10 mouse cellular contexts compared by ENCODE assay signal in genomic region chr5:103845418-103846153, GRCm38 (mm10).
DNase-seq lines count a peak whose midpoint lies in the region; ATAC-seq lines count a peak whose summit lies in the region.
"Had no signal": no experiment of that assay in that cellular context is flagged by ENCODE, and none has a peak within 500 bp of the region (broad histone marks: within the 10 kb centered on the region; RNA-seq: fewer than 3 reads in every experiment).

No protein-coding gene starts in this region.

- peaks cover 43% of the 10 kb centered on the region for H3K4me1 ChIP-seq in kidney, embryonic 15.5 days
- H3K4me1 ChIP-seq in forebrain, embryonic 12.5 days: peaks cover 16% of the 10 kb centered on the region
- peaks cover 16% of the 10 kb centered on the region for H3K4me1 ChIP-seq in midbrain, embryonic 12.5 days
- H3K4me1 ChIP-seq: liver, embryonic 15.5 days had no signal

- no peak overlapping the region for H3K4me3 ChIP-seq in kidney, embryonic 15.5 days (replicated peaks)
- no peak overlapping the region for H3K4me3 ChIP-seq in forebrain, embryonic 12.5 days (replicated peaks)
- no peak overlapping the region for H3K4me3 ChIP-seq in midbrain, embryonic 12.5 days
- H3K4me3 ChIP-seq: liver, embryonic 15.5 days had no signal

- H3K4me2 ChIP-seq in kidney, embryonic 15.5 days: no peak overlapping the region
- no peak overlapping the region for H3K4me2 ChIP-seq in forebrain, embryonic 12.5 days
- H3K4me2 ChIP-seq in midbrain, embryonic 12.5 days (replicated peaks): no peak overlapping the region
- H3K4me2 ChIP-seq: liver, embryonic 15.5 days had no signal

- H3K9ac ChIP-seq in kidney, embryonic 15.5 days: no peak overlapping the region
- no peak overlapping the region for H3K9ac ChIP-seq in forebrain, embryonic 12.5 days
- no peak overlapping the region for H3K9ac ChIP-seq in midbrain, embryonic 12.5 days (replicated peaks)
- H3K9ac ChIP-seq: liver, embryonic 15.5 days had no signal

- DNase-seq in kidney, adult 11 months: no peak
- peak; percentile 27 for DNase-seq in cerebellum, adult 8-10 months
- DNase-seq in spleen, adult 18-20 months: no peak
- no peak for DNase-seq in heart, postnatal 25 days (ENCODE audit: low spot score)
- DNase-seq in adrenal gland, postnatal 10 days: no peak

- WGBS in kidney, embryonic 15.5 days: 47% methylated on average over 19 of the region's 19 CpGs
- 44% methylated on average over 19 of the region's 19 CpGs for WGBS in forebrain, embryonic 12.5 days
- 41% methylated on average over 19 of the region's 19 CpGs for WGBS in midbrain, embryonic 12.5 days

- peak overlapping the region; percentile 39 for H3K27ac ChIP-seq in kidney, embryonic 15.5 days
- H3K27ac ChIP-seq in forebrain, embryonic 12.5 days: peak overlapping the region; percentile 31
- 0 out of 2 replicates have a peak overlapping the region, but pooled peaks have one; percentile 39 for H3K27ac ChIP-seq in midbrain, embryonic 12.5 days (replicated peaks)
- H3K27ac ChIP-seq: liver, embryonic 15.5 days had no signal

- H3K9me3 ChIP-seq in kidney, embryonic 15.5 days (replicated peaks): no peaks in the 10 kb centered on the region
- no peaks in the 10 kb centered on the region for H3K9me3 ChIP-seq in forebrain, embryonic 12.5 days
- H3K9me3 ChIP-seq in midbrain, embryonic 12.5 days: no peaks in the 10 kb centered on the region
- H3K9me3 ChIP-seq: liver, embryonic 15.5 days had no signal

- peak; percentile 11; the same call in 1 of the 2 replicates for ATAC-seq in kidney, embryonic 15.5 days (replicated peaks; ENCODE audit: low FRiP score)
- peak; percentile 80 for ATAC-seq in forebrain, embryonic 12.5 days (ENCODE audit: low FRiP score)
- peak; percentile 76 for ATAC-seq in midbrain, embryonic 12.5 days (ENCODE audit: low FRiP score, low read depth)

- no peaks in the 10 kb centered on the region for H3K27me3 ChIP-seq in kidney, embryonic 15.5 days
- peaks cover 5% of the 10 kb centered on the region for H3K27me3 ChIP-seq in forebrain, embryonic 12.5 days
- H3K27me3 ChIP-seq in midbrain, embryonic 12.5 days: 0 out of 2 replicates have a peak, but pooled peaks cover 4% of the 10 kb centered on the region
- H3K27me3 ChIP-seq: CH12.LX; liver, embryonic 15.5 days had no signal

- peaks cover 65% of the 10 kb centered on the region for H3K36me3 ChIP-seq in kidney, embryonic 15.5 days
- peaks cover 11% of the 10 kb centered on the region for H3K36me3 ChIP-seq in forebrain, embryonic 12.5 days (replicated peaks)
- peaks cover 10% of the 10 kb centered on the region; the same call in 1 of the 2 replicates for H3K36me3 ChIP-seq in midbrain, embryonic 12.5 days

- intact Hi-C loops in heart, postnatal 25 days (cut with DNase I): no loop called here

Comparison
In these comparisons a context has a peak if more than half of its experiments do, and no peak if none do; other contexts are left out.
1. ATAC-seq: peak in every context shown above with its lines; median percentile 80 in forebrain, embryonic 12.5 days; 76 in midbrain, embryonic 12.5 days; 11 in kidney, embryonic 15.5 days.